Mouse (Mus musculus) cerebellum, postnatal 14 days (tissue): Measurements from ENCODE around the gene Tpm1.

Source experiments
- DNase-seq, 2 experiments: peaks; one replicate each; pipeline ENCODE4 v3.0.0; 2021; ENCODE audit warnings: mixed read lengths in 2 of 2

The Tpm1 gene

DNA sequence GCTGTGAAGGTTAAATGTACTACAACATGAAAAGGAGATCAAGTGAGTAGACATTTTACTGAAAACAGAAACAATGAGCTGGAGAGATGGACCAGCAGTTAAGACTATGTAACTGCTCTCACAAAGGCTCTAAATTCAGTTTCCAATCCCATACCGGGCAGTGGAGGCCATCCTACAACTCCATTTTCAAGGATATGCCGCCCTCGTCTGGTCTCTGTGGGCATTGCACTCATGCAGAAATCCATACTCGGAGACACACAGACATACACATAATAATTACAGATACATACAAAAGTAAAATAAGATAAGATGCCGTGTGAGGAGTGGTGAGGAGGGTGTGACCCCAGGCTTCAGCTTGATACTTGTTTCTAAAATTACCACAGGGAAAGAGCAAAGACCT is 68.7 kb downstream of the Tpm1 start:
- DNase-seq: peak; percentile 67 to 86

DNA sequence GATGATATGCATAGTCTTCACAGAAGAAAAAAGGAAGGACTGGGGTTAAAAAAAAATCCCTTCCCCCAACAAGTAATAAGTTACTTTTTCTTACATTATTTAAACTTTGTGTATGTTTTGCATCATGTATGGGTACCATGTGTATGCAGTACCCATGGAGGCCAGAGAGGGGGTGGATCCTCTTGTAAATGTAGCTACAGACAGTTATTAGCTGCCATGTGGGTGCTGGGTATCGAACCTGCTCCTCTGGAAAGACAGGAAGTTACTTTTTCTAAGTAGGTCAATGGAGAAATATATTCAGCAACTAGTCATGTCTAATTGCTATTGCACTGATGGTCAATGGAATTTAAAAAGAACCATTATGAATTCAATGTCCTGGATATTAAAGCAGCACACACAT is 70.7 kb downstream of the Tpm1 start:
- DNase-seq: no peak

DNA sequence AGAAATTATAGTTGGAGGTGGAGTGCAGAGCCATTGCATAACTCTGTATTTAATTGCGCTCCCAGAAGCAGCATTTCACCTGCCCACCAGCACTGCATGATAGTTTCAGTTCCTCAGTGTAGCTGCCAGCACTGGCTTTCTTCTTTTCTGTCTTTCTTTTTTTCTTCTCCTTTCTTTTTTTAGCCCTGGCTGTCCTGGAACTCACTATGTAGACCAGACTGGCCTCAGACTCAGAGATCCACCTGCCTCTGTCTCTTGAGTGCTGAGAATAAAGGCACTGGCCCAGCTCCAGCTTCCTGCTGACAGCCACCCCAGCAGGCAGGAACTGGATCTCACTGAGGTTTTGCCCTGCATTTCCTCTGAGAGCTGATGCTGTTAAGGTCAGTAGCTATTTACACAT is 71.2 kb downstream of the Tpm1 start:
- peak; percentile 35 to 43 for DNase-seq

DNA sequence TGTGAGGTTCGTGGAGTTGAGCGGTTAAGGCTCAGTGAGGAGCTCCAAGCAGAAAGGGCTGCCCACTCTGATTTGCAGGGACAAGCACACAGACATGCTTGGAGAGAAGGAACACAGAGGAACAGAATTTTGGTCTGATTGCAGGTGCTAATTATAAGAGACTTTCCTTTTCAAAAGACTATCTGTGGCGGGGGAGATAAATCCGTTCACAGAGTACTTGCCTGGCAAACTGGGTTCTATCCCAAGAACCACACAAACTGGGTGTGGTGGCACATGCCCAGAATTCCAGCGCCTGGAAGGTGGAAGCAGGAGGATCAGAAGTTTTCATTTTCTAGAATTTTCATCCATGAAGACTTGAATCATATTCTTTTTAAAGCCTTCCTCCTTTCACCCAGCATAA is 72.1 kb downstream of the Tpm1 start:
- no peak for DNase-seq

DNA sequence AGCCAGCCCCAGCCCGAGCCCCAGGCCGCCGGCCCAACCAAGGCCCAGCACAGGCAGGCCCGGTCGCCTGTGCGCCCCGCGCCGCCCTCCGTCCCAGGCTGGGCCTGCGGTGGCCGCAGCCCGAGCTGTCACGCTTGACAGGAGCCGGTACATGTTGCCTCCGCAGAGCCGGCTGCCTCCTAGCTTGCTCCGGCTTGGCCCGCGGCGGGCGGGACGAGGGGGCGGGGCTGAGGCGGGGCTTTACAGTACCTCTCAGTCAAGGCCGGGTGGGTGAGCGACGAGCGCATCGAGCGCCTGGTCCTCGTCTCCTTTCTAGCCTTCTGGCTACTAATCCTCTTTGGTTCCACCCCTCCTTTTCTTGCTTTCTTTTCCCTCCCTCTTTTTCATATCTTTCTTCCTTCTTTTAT is 74.0 kb downstream of the Tpm1 start, which contains the start of gene Lactb:
Gene Lactb, minus strand, starts transcription at position 246 of the 407 bp plus-strand sequence.
- DNase-seq: peak; percentile 97

DNA sequence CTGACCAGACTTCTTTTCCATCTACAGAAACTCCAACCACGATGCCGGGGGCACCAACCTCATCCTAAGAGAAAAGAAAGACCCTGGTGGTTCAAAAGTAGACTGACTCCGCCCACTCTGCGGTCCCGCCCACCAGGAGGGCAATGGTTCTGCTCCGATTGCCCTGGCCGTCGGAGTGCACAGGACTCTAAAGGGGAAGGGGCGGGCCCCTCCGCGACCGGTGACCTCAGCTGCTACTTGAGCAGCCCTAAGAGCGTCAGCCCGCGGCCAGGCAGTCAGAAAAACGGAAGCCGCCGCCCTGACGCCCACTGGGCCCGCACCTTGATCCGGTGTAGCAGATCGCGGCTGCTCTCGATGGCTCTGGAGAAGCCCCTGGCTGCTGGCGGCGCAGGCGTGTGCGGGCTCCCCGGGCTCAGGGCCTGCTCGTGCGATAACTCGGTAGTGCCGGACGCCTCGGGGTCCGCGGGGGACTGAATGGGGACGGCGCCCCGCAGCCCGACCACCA is 74.4 kb downstream of the Tpm1 start:
- peak; percentile 80 to 83 for DNase-seq
